Mouse (Mus musculus): ENCODE data around the gene Kcne3. TPM values are rescaled to one million over a fixed set of nuclear protein-coding genes. Genes with fewer than 3 reads are reported as not detected.

Gene Kcne3
- polyA plus RNA-seq, 1 experiment from 2014 or later, result 28.9 TPM

DNA sequence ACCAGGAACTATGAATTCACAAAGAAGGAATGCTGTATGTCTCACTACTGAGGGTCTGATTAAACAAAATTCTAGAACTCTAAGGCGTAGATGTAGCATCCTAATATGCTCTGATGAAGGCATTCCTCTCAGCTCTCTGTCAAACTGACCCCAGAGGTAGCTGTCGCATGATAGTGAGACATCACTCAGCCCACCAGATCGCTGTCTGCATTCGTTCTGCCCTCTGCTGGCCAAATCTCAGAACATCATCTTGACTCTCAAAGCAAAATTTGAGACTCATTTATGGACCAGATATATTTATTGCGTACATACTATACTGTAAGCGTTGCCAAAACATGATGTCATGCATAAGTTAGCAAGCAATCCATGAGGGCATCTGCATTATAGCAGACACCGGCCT lies 11.3 kb downstream of the Kcne3 start:
- no peaks in the 10 kb centered on the region for H3K9me3 ChIP-seq (ENCODE audit: control insufficient read depth)
- ATAC-seq, result 0 out of 2 replicates have a peak, but pooled peaks have one; percentile 31
- no peak overlapping the region for H3K4me3 ChIP-seq (ENCODE audit: low read depth, low read length)
- no peak overlapping the region for H3K4me2 ChIP-seq (replicated peaks; ENCODE audit: low read depth)
- WGBS, result 20% methylated on average over 7 of the region's 7 CpGs
- H3K27ac ChIP-seq (ENCODE audit: low read depth, low read length), result no peak overlapping the region
- peak; percentile 91 for TF ChIP-seq CTCF (IDR thresholded peaks at IDR 0.05; ENCODE audit: low read depth)
- H3K36me3 ChIP-seq (ENCODE audit: control insufficient read depth, insufficient read depth), result no peaks in the 10 kb centered on the region
- no peak overlapping the region for H3K9ac ChIP-seq (ENCODE audit: low read depth, low read length)
- H3K27me3 ChIP-seq (replicated peaks; ENCODE audit: control insufficient read depth, insufficient read depth, low read length), result no peaks in the 10 kb centered on the region
- H3K4me1 ChIP-seq (replicated peaks; ENCODE audit: control insufficient read depth, insufficient read depth, low read length), result no peaks in the 10 kb centered on the region

DNA sequence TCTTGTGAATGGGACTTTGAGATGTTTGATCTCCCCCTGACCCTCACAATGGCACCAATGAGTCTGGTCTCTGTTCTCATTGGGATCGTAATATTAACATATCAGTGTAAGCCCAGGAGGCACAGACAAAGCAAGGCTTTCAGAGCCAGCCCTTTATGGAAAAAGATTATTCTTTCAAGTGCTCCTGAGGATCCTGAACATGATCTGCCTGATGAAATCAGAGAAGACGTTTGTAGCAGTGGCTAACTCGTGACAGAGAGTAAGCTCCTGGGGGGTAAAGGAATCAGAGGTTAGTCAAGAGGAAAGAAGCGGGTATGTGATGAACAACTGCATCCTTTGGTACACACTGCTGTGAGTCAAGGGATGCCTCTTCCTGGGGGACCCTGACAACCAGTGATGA lies 13.9 kb downstream of the Kcne3 start:
- Histone ChIP-seq H3K4me3 (ENCODE audit: low read depth, low read length) (no peak overlapping the region), H3K36me3 (ENCODE audit: control insufficient read depth, insufficient read depth) (no peaks in the 10 kb centered on the region), H3K9ac (ENCODE audit: low read depth, low read length) (no peak overlapping the region), H3K27ac (ENCODE audit: low read depth, low read length) (no peak overlapping the region), H3K27me3 (replicated peaks; ENCODE audit: control insufficient read depth, insufficient read depth, low read length) (no peaks in the 10 kb centered on the region), H3K9me3 (ENCODE audit: control insufficient read depth) (no peaks in the 10 kb centered on the region), H3K4me2 (replicated peaks; ENCODE audit: low read depth) (no peak overlapping the region), H3K4me1 (replicated peaks; ENCODE audit: control insufficient read depth, insufficient read depth, low read length) (no peaks in the 10 kb centered on the region)
- WGBS, result 68% methylated on average over 4 of the region's 4 CpGs
- no peak for TF ChIP-seq CTCF (IDR thresholded peaks at IDR 0.05; ENCODE audit: low read depth)
- no peak for ATAC-seq

DNA sequence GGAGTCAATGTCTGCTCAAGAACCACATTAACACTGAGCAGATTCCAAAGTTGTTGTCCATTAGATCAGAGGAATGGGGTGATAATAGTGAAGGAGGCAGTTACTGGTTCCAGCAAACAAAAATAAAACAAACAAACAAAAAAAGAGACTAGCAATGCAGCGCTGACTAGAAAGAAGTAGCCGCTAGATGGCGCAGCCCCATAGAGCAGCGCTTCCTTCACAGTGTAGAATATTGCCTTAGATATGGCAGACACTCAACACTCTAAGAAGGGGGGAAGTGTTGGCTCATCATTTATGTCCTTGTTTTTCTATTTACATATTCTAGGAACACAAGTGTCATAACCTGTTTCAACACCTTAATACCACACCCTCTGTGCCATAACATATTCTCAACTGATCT lies 14.5 kb downstream of the Kcne3 start:
- Histone ChIP-seq H3K4me2 (replicated peaks; ENCODE audit: low read depth) (no peak overlapping the region), H3K36me3 (ENCODE audit: control insufficient read depth, insufficient read depth) (no peaks in the 10 kb centered on the region), H3K9me3 (ENCODE audit: control insufficient read depth) (no peaks in the 10 kb centered on the region), H3K4me3 (ENCODE audit: low read depth, low read length) (no peak overlapping the region), H3K27ac (ENCODE audit: low read depth, low read length) (no peak overlapping the region), H3K4me1 (replicated peaks; ENCODE audit: control insufficient read depth, insufficient read depth, low read length) (no peaks in the 10 kb centered on the region), H3K9ac (ENCODE audit: low read depth, low read length) (no peak overlapping the region), H3K27me3 (replicated peaks; ENCODE audit: control insufficient read depth, insufficient read depth, low read length) (no peaks in the 10 kb centered on the region)
- 10% methylated on average over 4 of the region's 4 CpGs for WGBS
- ATAC-seq, result no peak
- peak; percentile 95 for TF ChIP-seq CTCF (IDR thresholded peaks at IDR 0.05; ENCODE audit: low read depth)

DNA sequence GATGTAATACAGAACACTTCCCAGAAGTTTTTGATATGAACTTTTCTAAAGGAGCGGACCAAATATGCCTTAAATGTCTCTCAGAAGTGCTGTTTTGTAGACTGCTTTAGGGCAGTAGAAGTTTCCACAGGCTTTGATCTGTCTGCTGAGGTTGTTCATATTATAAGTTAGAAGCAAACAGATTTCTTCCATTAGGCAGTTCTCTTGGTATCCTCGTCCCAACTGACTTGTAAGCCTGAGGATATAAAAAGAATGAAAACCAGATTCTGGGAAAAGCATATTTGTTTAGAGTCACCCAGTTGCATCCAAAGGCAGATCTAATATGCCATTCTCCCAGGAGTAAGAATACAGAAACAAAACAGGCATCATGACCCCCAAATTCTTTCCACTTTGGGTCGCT lies 24.9 kb downstream of the Kcne3 start:
- Histone ChIP-seq H3K4me2 (replicated peaks; ENCODE audit: low read depth) (no peak overlapping the region), H3K27me3 (replicated peaks; ENCODE audit: control insufficient read depth, insufficient read depth, low read length) (no peaks in the 10 kb centered on the region)
- 84% methylated on average over 3 of the region's 3 CpGs for WGBS

DNA sequence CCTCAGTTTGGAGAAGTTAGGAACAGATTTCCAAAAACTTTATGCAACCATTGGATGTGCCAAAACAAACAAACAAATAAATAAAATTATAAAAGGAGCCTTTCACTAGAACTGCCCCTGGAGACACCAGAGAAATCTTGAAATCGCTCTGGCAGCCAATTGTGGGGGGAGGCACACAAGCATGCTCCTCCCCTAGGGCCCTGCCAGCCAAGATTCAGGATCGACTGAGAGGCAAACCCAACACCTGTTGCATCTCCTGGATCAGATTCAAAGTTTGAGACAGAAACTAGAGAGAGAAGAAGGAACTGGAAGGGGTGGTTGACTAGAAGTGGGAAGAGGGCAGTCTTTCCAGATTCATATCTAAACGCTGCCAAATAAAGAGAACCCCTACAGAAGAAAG lies 27.3 kb downstream of the Kcne3 start:
- H3K36me3 ChIP-seq (ENCODE audit: control insufficient read depth, insufficient read depth), result no peaks in the 10 kb centered on the region

More for the DNA sequence above, 24.9 kb downstream of the Kcne3 start:
- no peak for TF ChIP-seq CTCF (IDR thresholded peaks at IDR 0.05; ENCODE audit: low read depth)
- no peaks in the 10 kb centered on the region for H3K9me3 ChIP-seq (ENCODE audit: control insufficient read depth)
- H3K9ac ChIP-seq (ENCODE audit: low read depth, low read length), result no peak overlapping the region
- H3K36me3 ChIP-seq (ENCODE audit: control insufficient read depth, insufficient read depth), result no peaks in the 10 kb centered on the region
- no peak for ATAC-seq
- H3K4me3 ChIP-seq (ENCODE audit: low read depth, low read length), result no peak overlapping the region
- no peak overlapping the region for H3K27ac ChIP-seq (ENCODE audit: low read depth, low read length)
- no peaks in the 10 kb centered on the region for H3K4me1 ChIP-seq (replicated peaks; ENCODE audit: control insufficient read depth, insufficient read depth, low read length)

DNA sequence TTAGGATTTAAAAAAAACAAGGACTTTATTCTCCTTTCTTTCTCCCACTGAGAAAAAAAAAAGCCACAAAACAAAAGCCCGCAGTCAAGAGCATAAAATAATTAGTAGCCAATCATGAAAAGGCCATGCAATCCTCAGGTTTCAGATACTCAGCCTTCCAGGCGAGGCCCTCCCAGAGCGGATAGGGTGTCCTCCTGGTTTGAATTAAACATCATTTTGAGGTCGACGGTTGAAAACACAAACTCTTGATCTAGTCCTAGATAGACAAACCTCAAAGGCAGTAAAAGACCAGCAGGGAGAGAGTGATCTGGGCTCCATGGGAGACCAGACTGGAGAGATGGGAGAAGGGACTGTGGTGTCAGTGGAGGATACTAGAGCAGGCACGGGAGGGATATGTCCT lies 28.6 kb downstream of the Kcne3 start:
- no peak overlapping the region for H3K4me3 ChIP-seq (ENCODE audit: low read depth, low read length)
- no peak overlapping the region for H3K4me2 ChIP-seq (replicated peaks; ENCODE audit: low read depth)
- H3K4me1 ChIP-seq (replicated peaks; ENCODE audit: control insufficient read depth, insufficient read depth, low read length), result no peaks in the 10 kb centered on the region
- H3K9ac ChIP-seq (ENCODE audit: low read depth, low read length), result no peak overlapping the region
- WGBS, result 83% methylated on average over 6 of the region's 6 CpGs
- no peak for ATAC-seq
- H3K9me3 ChIP-seq (ENCODE audit: control insufficient read depth), result no peaks in the 10 kb centered on the region
- H3K27me3 ChIP-seq (replicated peaks; ENCODE audit: control insufficient read depth, insufficient read depth, low read length), result no peaks in the 10 kb centered on the region
- no peaks in the 10 kb centered on the region for H3K36me3 ChIP-seq (ENCODE audit: control insufficient read depth, insufficient read depth)
- H3K27ac ChIP-seq (ENCODE audit: low read depth, low read length), result no peak overlapping the region
- TF ChIP-seq CTCF (IDR thresholded peaks at IDR 0.05; ENCODE audit: low read depth), result no peak

More for the DNA sequence above, 27.3 kb downstream of the Kcne3 start:
- H3K4me3 ChIP-seq (ENCODE audit: low read depth, low read length), result no peak overlapping the region
- no peak overlapping the region for H3K9ac ChIP-seq (ENCODE audit: low read depth, low read length)
- WGBS, result 67% methylated on average over 3 of the region's 3 CpGs
- H3K27me3 ChIP-seq (replicated peaks; ENCODE audit: control insufficient read depth, insufficient read depth, low read length), result no peaks in the 10 kb centered on the region
- no peaks in the 10 kb centered on the region for H3K4me1 ChIP-seq (replicated peaks; ENCODE audit: control insufficient read depth, insufficient read depth, low read length)
- no peak for TF ChIP-seq CTCF (IDR thresholded peaks at IDR 0.05; ENCODE audit: low read depth)
- H3K27ac ChIP-seq (ENCODE audit: low read depth, low read length), result no peak overlapping the region
- H3K9me3 ChIP-seq (ENCODE audit: control insufficient read depth), result no peaks in the 10 kb centered on the region
- ATAC-seq, result no peak
- no peak overlapping the region for H3K4me2 ChIP-seq (replicated peaks; ENCODE audit: low read depth)

DNA sequence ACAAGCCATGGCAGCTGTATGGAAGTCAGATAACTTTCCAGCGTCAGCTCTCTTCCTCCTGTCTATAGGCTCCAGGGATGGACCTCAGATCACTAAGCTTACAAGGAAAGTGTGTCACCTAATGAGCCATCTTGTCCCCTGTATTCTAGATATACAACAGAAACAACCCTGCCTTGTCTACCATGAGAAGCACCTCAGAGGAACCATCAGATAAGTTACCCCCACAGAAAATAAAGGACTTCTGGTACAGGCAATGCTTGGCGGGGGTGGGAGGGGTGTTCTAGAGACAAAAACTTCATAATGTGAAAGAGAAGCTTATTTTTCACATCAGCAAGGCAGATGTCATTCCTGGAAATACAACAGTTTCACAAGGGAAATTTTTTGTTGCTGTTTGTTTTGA lies 29.8 kb downstream of the Kcne3 start:
- no peak overlapping the region for H3K4me2 ChIP-seq (replicated peaks; ENCODE audit: low read depth)
- no peaks in the 10 kb centered on the region for H3K27me3 ChIP-seq (replicated peaks; ENCODE audit: control insufficient read depth, insufficient read depth, low read length)
- H3K36me3 ChIP-seq (ENCODE audit: control insufficient read depth, insufficient read depth), result no peaks in the 10 kb centered on the region
- H3K9ac ChIP-seq (ENCODE audit: low read depth, low read length), result no peak overlapping the region
- H3K27ac ChIP-seq (ENCODE audit: low read depth, low read length), result no peak overlapping the region
- 92% methylated on average over 2 of the region's 2 CpGs for WGBS
- no peak for ATAC-seq
- TF ChIP-seq CTCF (IDR thresholded peaks at IDR 0.05; ENCODE audit: low read depth), result no peak
- H3K4me1 ChIP-seq (replicated peaks; ENCODE audit: control insufficient read depth, insufficient read depth, low read length), result no peaks in the 10 kb centered on the region
- H3K9me3 ChIP-seq (ENCODE audit: control insufficient read depth), result no peaks in the 10 kb centered on the region
- H3K4me3 ChIP-seq (ENCODE audit: low read depth, low read length), result no peak overlapping the region
